Mouse (Mus musculus) embryonic facial prominence, embryonic 10.5 days (tissue): ENCODE results near the gene Hist1h4h. TPM values are rescaled to one million over a fixed set of nuclear protein-coding genes. Genes with fewer than 3 reads are reported as not detected.
"Not testable (repeated sequence)": the region's sequence is repeated elsewhere in the genome, so short reads cannot be mapped to it uniquely, and the experiment has no call there.

Source experiments
- DNase-seq: peaks from one replicate; pipeline ENCODE4 v3.0.0-alpha.2; 2017; ENCODE audit warnings: low spot score
- H3K27ac ChIP-seq: fragments of 300-500 bp; sonication (generic); replicated peaks from 2 replicates; pipeline ENCODE4 v1.5.1; 2016; ENCODE audit warnings: mild to moderate bottlenecking
- H3K27me3 ChIP-seq: fragments of 300-500 bp; sonication (generic); replicated peaks from 2 replicates; pipeline ENCODE4 v1.6.1; 2016; ENCODE audit warnings: low read depth, mild to moderate bottlenecking; ENCODE audit not compliant: poor library complexity, severe bottlenecking
- H3K36me3 ChIP-seq: fragments of 300-500 bp; sonication (generic); replicated peaks from 2 replicates; pipeline ENCODE4 v1.6.1; 2016; ENCODE audit warnings: mild to moderate bottlenecking, moderate library complexity
- H3K4me1 ChIP-seq: fragments of 300-500 bp; sonication (generic); 2 replicates; pipeline ENCODE4 v1.6.1; 2016
- H3K4me3 ChIP-seq: fragments of 300-500 bp; sonication (generic); 2 replicates; pipeline ENCODE4 v1.5.1; 2016; ENCODE audit warnings: mild to moderate bottlenecking, moderate library complexity
- H3K9me3 ChIP-seq: fragments of 300-500 bp; sonication (generic); 2 replicates; pipeline ENCODE4 v1.6.1; 2016; ENCODE audit warnings: mild to moderate bottlenecking
- WGBS: fragments of 180-500 bp; shearing (Covaris S2); methylation state at CpG from one replicate; pipeline ENCODE4 v1.1.7; 2016; 5-methylcytosine and 5-hydroxymethylcytosine counted together
- polyA plus RNA-seq: library from polyadenylated mRNA; unstranded; fragments of >200 nt; fragmentation: Nextera tagmentation; extraction: Ambion mirVana; gene quantifications from 2 replicates; pipeline ENCODE4 v1.2.1, GENCODE M21; 2016

Gene Hist1h4h
- polyA plus RNA-seq, 1 experiment from 2014 or later: 2.7 TPM

DNA sequence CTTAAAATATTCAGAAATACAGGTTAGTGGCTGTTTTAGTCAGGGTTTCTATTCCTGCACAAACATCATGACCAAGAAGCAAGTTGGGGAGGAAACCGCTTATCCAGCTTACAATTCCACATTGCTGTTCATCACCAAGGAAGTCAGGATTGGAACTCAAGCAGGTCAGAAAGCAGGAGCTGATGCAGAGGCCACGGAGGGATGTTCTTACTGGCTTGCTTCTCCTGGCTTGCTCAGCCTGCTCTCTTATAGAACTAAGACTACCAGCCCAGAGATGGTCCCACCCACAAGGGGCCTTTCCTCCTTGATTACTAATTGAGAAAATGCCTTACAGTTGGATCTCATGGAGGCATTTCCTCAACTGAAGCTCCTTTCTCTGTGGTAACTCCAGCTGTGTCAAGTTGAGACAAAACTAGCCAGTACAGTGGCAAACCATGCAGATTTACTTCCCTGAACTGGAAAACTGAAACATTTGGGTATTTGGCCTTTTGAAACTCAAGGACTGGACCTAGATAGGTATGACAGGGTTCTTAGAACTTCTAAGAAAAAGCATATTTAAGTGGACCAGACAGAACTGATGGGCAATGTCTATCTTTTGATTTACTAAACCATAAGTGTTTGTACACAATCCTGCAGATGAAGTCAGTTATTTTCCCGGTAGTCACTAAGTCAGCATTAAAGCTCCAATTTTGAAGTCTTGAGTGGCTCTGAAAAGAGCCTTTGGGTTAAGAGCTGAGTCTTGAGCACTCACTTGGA lies 11.6 kb downstream of the Hist1h4h start:
- peak overlapping the region; percentile 94 for H3K27ac ChIP-seq
- H3K4me3 ChIP-seq: peak overlapping the region; percentile 62
- H3K36me3 ChIP-seq, H3K9me3 ChIP-seq, H3K27me3 ChIP-seq, DNase-seq: not testable (repeated sequence)
- 7% methylated on average over 3 of the region's 3 CpGs for WGBS
- H3K4me1 ChIP-seq: peaks cover 25% of the 10 kb centered on the region

DNA sequence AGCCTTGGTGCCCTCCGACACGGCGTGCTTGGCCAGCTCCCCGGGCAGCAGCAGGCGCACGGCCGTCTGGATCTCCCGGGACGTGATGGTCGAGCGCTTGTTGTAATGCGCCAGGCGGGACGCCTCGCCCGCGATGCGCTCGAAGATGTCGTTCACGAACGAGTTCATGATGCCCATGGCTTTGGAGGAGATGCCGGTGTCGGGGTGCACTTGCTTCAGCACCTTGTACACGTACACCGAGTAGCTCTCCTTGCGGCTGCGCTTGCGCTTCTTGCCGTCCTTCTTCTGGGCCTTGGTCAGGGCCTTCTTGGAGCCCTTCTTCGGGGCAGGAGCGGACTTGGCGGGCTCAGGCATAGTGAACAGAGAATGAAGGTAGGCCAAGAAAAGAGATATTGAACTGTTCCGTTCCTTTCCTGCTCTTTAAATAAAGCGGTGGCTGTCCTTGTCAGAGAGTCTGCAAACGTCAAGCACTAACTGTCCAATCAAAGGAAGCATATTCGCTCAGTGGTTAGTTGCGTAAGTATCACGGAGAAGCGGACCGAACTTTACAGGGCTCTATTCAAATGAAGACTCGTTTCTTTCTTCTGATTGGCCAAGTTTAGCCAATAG lies 12.3 kb downstream of the Hist1h4h start, which contains the start of gene Hist1h2bh:
TSS of gene Hist1h2bh (minus strand) at position 394 of the 609 bp plus-strand sequence.
- not testable (repeated sequence) for H3K36me3 ChIP-seq, H3K27me3 ChIP-seq, H3K9me3 ChIP-seq
- peak; percentile 80 for DNase-seq
- WGBS: under 1% methylated on average over 42 of the region's 42 CpGs
- Histone ChIP-seq H3K27ac (peak within 1 kb of the TSS; percentile 94), H3K4me1 (peaks cover 19% of the 10 kb centered on the region), H3K4me3 (peak within 1 kb of the TSS; percentile 62)

DNA sequence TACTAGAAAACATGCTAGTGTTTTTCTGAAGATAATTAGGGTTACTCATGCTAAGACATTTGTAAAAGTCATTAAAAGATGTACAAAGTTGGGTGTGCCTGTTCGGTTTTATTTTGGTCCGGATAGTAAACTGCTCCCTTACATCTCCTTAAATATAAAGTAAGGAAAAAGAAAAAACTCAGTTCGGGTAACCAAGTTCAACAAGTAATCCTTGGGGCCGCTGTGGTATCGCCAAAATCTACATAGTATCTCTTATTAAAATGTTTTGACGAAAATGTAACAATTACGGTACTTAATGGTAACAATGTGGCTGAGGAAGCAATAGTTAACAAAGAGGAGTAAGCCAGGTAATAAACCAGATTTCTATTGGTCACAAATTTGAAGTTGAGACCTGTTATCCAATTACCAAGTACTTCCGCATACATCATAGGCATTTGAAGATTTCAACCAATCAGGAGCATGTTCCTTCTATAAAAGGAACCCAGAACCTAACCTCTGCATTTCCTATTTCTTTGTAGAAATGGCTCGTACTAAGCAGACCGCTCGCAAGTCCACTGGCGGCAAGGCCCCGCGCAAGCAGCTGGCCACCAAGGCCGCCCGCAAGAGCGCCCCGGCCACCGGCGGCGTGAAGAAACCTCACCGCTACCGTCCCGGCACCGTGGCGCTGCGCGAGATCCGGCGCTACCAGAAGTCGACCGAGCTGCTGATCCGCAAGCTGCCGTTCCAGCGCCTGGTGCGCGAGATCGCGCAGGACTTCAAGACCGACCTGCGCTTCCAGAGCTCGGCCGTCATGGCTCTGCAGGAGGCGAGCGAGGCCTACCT lies 13.3 kb downstream of the Hist1h4h start, which contains the start of gene Hist1h3f:
TSS of gene Hist1h3f (plus strand) at position 88 of the 822 bp plus-strand sequence.
- Histone ChIP-seq H3K27ac (peak within 1 kb of the TSS; percentile 94), H3K27me3 (no peaks in the 10 kb centered on the region), H3K4me1 (peaks cover 20% of the 10 kb centered on the region), H3K36me3 (no peaks in the 10 kb centered on the region), H3K4me3 (peak within 1 kb of the TSS; percentile 62), H3K9me3 (no peaks in the 10 kb centered on the region)
- WGBS: under 1% methylated on average over 29 of the region's 45 CpGs
- peak; percentile 62 for DNase-seq

DNA sequence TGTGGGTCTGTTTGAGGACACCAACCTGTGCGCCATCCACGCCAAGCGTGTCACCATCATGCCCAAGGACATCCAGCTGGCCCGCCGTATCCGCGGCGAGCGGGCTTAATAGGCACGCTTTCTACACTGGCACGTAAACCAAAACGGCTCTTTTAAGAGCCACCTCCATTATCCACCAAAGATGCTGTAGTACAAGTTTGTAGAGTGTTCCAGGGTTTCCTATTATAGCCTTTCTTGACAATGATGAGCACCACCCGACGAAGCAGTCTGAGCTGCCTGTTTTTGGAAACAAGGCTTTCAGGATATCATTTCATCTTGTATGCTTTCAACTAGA lies 13.9 kb downstream of the Hist1h4h start:
- H3K4me1 ChIP-seq: peaks cover 20% of the 10 kb centered on the region
- H3K27me3 ChIP-seq, DNase-seq, H3K36me3 ChIP-seq, H3K9me3 ChIP-seq: not testable (repeated sequence)
- H3K27ac ChIP-seq: peak overlapping the region; percentile 94
- WGBS: 0% methylated on average over 14 of the region's 14 CpGs
- peak overlapping the region; percentile 62 for H3K4me3 ChIP-seq

DNA sequence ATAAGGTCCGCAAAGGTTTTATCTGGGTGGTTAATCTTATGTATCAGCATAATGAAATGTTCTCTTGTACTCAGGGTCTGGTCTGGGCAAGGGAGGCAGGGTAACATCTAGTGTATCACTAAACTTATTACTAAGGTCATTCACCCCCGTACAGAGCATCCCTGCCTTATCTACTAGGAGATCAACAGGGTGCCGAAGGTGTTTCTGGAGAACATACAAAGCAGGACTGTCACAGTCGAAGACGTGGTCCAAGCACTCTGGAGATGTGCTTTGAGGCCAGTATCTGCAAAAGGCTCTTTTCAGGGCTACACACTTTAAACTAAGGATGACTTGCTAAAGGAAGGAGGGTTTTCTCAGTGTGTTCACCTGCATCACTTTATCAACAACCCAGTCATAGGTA lies 15.8 kb downstream of the Hist1h4h start:
- Histone ChIP-seq H3K4me3 (0 out of 2 replicates have a peak overlapping the region, but pooled peaks have one; percentile 3), H3K27me3 (no peaks in the 10 kb centered on the region), H3K9me3 (no peaks in the 10 kb centered on the region), H3K36me3 (no peaks in the 10 kb centered on the region), H3K4me1 (peaks cover 25% of the 10 kb centered on the region), H3K27ac (peak overlapping the region; percentile 75)
- no peak for DNase-seq
- WGBS: 77% methylated on average over 5 of the region's 5 CpGs

DNA sequence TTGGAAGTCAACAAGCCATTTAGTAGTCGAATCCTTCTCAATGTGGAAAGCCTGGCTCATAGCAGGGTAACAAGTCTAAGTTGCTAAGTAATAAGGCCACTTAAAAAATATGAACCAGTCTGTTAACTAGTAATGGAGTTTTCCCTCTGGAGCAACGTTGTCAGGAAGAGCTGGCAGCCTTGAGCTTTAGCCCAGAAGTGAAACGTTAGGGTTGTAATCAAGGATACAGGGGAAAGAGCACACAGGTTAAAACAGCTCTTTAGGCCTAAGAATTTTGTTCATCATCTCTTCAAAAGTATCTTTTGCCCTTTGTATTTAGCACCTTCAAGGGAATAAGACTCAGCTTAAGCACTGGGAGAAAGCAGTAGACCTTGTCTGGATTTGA lies 19.9 kb downstream of the Hist1h4h start:
- Histone ChIP-seq H3K27me3 (no peaks in the 10 kb centered on the region), H3K4me1 (peaks cover 35% of the 10 kb centered on the region), H3K9me3 (no peaks in the 10 kb centered on the region), H3K27ac (peak overlapping the region; percentile 96), H3K36me3 (no peaks in the 10 kb centered on the region), H3K4me3 (peak overlapping the region; percentile 59)
- DNase-seq: peak; percentile 34
- 12% methylated on average over 3 of the region's 3 CpGs for WGBS

DNA sequence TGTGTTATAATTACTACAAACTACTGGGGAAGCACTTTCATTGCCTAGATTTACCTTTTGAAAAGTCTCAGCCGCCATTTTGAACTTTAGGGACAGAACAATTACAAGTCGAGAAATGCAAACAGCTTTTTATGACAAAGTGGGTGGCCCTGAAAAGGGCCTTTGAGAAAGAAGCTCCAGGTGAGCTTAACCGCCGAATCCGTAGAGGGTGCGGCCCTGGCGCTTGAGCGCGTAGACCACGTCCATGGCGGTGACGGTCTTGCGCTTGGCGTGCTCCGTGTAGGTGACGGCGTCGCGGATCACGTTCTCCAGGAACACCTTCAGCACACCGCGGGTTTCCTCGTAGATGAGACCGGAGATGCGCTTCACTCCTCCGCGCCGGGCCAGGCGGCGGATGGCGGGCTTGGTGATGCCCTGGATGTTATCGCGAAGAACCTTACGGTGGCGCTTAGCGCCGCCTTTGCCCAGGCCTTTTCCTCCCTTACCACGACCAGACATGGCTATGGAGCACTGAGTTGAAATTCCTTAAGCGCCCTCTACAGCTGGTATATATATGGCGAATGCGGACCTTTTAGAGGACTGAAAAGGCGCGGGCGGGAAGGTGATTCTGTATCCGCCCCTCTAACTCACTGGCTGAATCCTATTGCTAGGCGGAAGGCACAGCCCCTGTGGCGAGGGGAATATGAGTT lies 20.4 kb downstream of the Hist1h4h start, which contains the start of gene Hist1h4f:
TSS of gene Hist1h4f (minus strand) at position 503 of the 689 bp plus-strand sequence.
- Histone ChIP-seq H3K4me1 (peaks cover 31% of the 10 kb centered on the region), H3K4me3 (peak within 1 kb of the TSS; percentile 59), H3K27ac (peak within 1 kb of the TSS; percentile 96)
- not testable (repeated sequence) for H3K27me3 ChIP-seq, H3K36me3 ChIP-seq, H3K9me3 ChIP-seq
- under 1% methylated on average over 47 of the region's 47 CpGs for whole genome bisulfite sequencing
- peak; percentile 93 for DNase-seq

DNA sequence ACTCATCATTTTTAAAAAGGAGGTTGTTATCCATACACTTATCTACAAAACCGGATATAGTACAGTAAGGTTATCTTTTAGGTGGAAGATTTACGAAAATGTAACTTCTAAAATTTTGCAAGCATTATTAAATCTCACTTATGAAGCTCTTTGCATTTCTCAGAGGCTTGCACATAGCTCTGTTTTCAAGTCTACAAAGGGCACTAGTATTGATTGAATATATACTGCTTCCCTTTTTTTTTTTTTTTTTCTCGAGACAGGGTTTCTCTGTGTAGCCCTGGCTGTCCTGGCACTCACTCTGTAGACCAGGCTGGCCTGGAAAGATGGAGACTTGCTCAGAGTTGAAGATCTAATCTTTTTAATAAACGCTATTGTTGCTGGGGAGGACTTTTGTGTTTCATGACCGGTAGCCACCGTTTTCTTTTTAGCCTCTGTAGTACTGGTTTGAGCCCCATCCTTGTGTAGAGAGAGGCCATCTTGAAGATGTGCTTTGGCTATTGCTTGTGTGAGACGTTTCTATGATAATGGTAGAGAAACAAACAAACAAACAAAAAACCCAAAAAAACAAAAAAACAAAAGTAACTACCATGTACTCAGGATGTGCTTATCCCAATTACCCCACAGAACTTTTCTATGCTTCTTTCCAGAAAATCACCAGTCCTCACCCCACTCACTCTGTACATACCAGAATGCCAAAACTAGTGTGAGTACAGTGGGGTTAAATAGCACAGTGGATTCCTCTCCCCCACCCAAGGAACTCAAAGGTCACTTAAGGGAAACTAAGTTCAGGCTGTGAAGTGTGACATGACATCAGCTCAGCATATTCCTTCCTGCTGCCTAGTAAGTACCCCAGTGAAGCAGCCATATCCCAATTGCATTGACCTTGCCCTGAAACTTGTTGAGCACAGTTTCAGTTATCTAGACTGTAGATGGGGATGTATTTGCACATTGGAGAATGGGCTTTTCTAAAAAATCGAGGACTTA lies 21.4 kb downstream of the Hist1h4h start:
- WGBS: 61% methylated on average over 8 of the region's 8 CpGs

DNA sequence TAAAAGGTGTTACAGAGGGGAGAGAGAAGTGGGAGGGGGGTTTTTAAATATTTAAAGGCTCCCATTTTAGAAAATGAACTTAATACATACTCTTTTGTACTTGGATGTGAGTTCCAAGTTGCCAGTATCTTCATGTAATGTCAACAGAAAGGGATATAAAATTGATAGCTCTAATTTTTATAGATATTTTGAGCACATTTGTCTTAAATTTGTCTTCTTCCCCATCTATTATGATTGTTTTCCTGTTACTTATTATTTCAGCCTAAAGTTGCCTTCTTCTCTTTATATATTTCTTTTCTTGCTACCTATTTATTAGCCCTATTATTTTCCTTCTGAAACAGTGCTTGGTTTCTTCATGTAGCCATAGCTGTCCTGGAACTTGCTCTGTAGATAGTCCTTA lies 22.1 kb downstream of the Hist1h4h start, which contains the start of gene Hist1h1d:
TSS of gene Hist1h1d (plus strand) at position 301 of the 400 bp plus-strand sequence.
- peaks cover 32% of the 10 kb centered on the region for H3K4me1 ChIP-seq
- H3K27ac ChIP-seq: peak within 1 kb of the TSS; percentile 96
- H3K4me3 ChIP-seq: peak within 1 kb of the TSS; percentile 69; the same call in 1 of the 2 replicates
- no peaks in the 10 kb centered on the region for H3K9me3 ChIP-seq
- DNase-seq: no peak
- H3K27me3 ChIP-seq: no peaks in the 10 kb centered on the region
- no peaks in the 10 kb centered on the region for H3K36me3 ChIP-seq

More for the DNA sequence above, 21.4 kb downstream of the Hist1h4h start:
- Histone ChIP-seq H3K4me3 (peak overlapping the region; percentile 59), H3K27me3 (no peaks in the 10 kb centered on the region), H3K36me3 (no peaks in the 10 kb centered on the region), H3K27ac (peak overlapping the region; percentile 96), H3K4me1 (peaks cover 32% of the 10 kb centered on the region), H3K9me3 (no peaks in the 10 kb centered on the region)
- no peak for DNase-seq

DNA sequence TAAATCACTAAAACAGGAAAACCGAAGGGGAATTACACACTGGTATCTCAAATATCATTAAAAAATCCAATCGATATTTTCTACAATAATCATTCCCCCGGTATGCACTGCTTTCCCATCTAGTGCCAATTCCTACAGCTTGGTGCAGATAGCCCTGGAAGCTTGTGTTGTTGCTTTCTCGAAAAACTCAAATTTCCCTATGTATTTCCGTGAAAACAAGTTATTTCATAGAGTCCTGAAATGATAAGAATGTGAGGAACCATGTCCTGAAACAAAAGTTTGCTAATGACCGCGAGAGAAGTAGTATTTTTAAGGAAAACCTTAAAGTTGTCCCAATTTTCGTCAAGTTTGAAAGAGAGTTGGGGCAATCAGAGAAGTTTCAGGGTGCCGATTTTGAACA lies 23.5 kb downstream of the Hist1h4h start:
- WGBS: 25% methylated on average over 9 of the region's 9 CpGs
- DNase-seq: no peak

More for the DNA sequence above, 23.5 kb downstream of the Hist1h4h start:
- no peaks in the 10 kb centered on the region for H3K36me3 ChIP-seq
- H3K4me3 ChIP-seq: peak overlapping the region; percentile 69
- peaks cover 28% of the 10 kb centered on the region for H3K4me1 ChIP-seq
- no peaks in the 10 kb centered on the region for H3K9me3 ChIP-seq
- H3K27me3 ChIP-seq: no peaks in the 10 kb centered on the region
- peak overlapping the region; percentile 96 for H3K27ac ChIP-seq
